ENCODE assay signal across 8 mouse cellular contexts in genomic region chr1:20940151-20940550, GRCm38 (mm10). TPM values are rescaled to one million over a fixed set of nuclear protein-coding genes. Genes with fewer than 3 reads are reported as not detected.
DNase-seq lines count a peak whose midpoint lies in the region; ATAC-seq lines count a peak whose summit lies in the region.

No protein-coding gene starts in this region.

- H3K27ac ChIP-seq in forebrain, embryonic 16.5 days (ENCODE audit: low read length): no peak overlapping the region

- no peak overlapping the region for H3K9ac ChIP-seq in forebrain, embryonic 16.5 days (replicated peaks; ENCODE audit: low read depth, low read length)

- H3K4me1 ChIP-seq in forebrain, embryonic 16.5 days (replicated peaks; ENCODE audit: control insufficient read depth, insufficient read depth, low read length): peaks cover 2% of the 10 kb centered on the region; the same call in 1 of the 2 replicates

- ATAC-seq in forebrain, embryonic 16.5 days: no peak

- H3K36me3 ChIP-seq in forebrain, embryonic 16.5 days (ENCODE audit: control insufficient read depth, insufficient read depth): peaks cover 2% of the 10 kb centered on the region; the same call in 1 of the 2 replicates

- 72% methylated on average over 16 of the region's 16 CpGs for WGBS in forebrain, embryonic 16.5 days

- no peak overlapping the region for H3K4me3 ChIP-seq in forebrain, embryonic 16.5 days (replicated peaks; ENCODE audit: low read length)

- intact Hi-C loops in left cerebral cortex, postnatal 25 days (cut with DNase I): no loop called here

- no peaks in the 10 kb centered on the region; the same call in 1 of the 2 replicates for H3K9me3 ChIP-seq in forebrain, embryonic 16.5 days (ENCODE audit: control insufficient read depth, low read length)

- no peaks in the 10 kb centered on the region for H3K27me3 ChIP-seq in forebrain, embryonic 16.5 days (replicated peaks; ENCODE audit: control insufficient read depth, insufficient read depth, low read length)

- no peak overlapping the region for H3K4me2 ChIP-seq in forebrain, embryonic 16.5 days (ENCODE audit: low read length)

- DNase-seq in spleen, adult 18-20 months: peak; percentile 40 to 53
- no peak for DNase-seq in spleen, adult 12 weeks (ENCODE audit: low spot score)
- DNase-seq in gastrocnemius, postnatal 25 days: peak; percentile 29
- peak; percentile 36 to 46 for DNase-seq in kidney, adult 8-10 months
- peak; percentile 67 for DNase-seq in lung, postnatal 10 days
- peak; percentile 49 for DNase-seq in yolk sac, embryonic 10.5 days (ENCODE audit: low spot score)
- no peak for DNase-seq in left cerebral cortex, postnatal 25 days (ENCODE audit: low spot score in 2 of 2)

RNA-seq across cellular contexts. Expression of gene Efhc1, which starts 11.3 kb away (rescaled TPM):
- under 1 TPM; 0.41 to 0.51 TPM for total RNA-seq in gastrocnemius, postnatal 25 days (2021)
- 1 to 10 TPM in 1 of 2 experiments, under 1 TPM in 1; 0.80 to 1.8 TPM for total RNA-seq in left cerebral cortex, postnatal 25 days (2021)
- polyA plus RNA-seq in forebrain, embryonic 16.5 days (2015; fragmentation: Nextera tagmentation; extraction: Ambion mirVana): 2.0 and 2.3 TPM in 2 replicates

RNA-seq across cellular contexts. Expression of gene Paqr8, which starts 49.7 kb away (rescaled TPM):
- 1 to 10 TPM; 1.2 to 1.3 TPM for total RNA-seq in gastrocnemius, postnatal 25 days (2021)
- total RNA-seq in left cerebral cortex, postnatal 25 days (2021): 100 to 1,000 TPM; 116 to 117 TPM
- 23.8 and 26.4 TPM in 2 replicates for polyA plus RNA-seq in forebrain, embryonic 16.5 days (2015; fragmentation: Nextera tagmentation; extraction: Ambion mirVana)

Comparison
In these comparisons a context has a peak if more than half of its experiments do, and no peak if none do; other contexts are left out.
1. DNase-seq: peak in spleen, adult 18-20 months (2 of 2), gastrocnemius, postnatal 25 days (single experiment), kidney, adult 8-10 months (2 of 2), lung, postnatal 10 days (single experiment) and yolk sac, embryonic 10.5 days (single experiment); none in spleen, adult 12 weeks (single experiment) and left cerebral cortex, postnatal 25 days (0 of 2).
2. RNA of gene Paqr8, which starts 49.7 kb away (total RNA-seq): 116 to 117 TPM in left cerebral cortex, postnatal 25 days; 1.2 to 1.3 TPM in gastrocnemius, postnatal 25 days; every median in the first group is over 10 times any median in the second.